Mouse (Mus musculus) midbrain, embryonic 11.5 days (tissue): ENCODE data around the gene Zdhhc20. TPM values are rescaled to one million over a fixed set of nuclear protein-coding genes. Genes with fewer than 3 reads are reported as not detected.
"Not testable (repeated sequence)": the region's sequence is repeated elsewhere in the genome, so short reads cannot be mapped to it uniquely, and the experiment has no call there.

Experiments
- ATAC-seq: fragments of 200-750 bp; cut with Nextera tagmentation; 2 replicates; pipeline ENCODE4 v1.8.0; 2017; ENCODE audit warnings: moderate TSS enrichment, moderate library complexity; ENCODE audit not compliant: low FRiP score
- DNase-seq: peaks from one replicate; pipeline ENCODE4 v3.0.0; 2015; ENCODE audit warnings: low spot score; ENCODE audit errors: missing footprints
- H3K27ac ChIP-seq: fragments of 300-500 bp; sonication (generic); 2 replicates; pipeline ENCODE4 v1.5.1; 2014; ENCODE audit warnings: low read depth, low read length
- H3K27me3 ChIP-seq: fragments of 300-500 bp; sonication (generic); 2 replicates; pipeline ENCODE4 v1.6.1; 2014; ENCODE audit warnings: mild to moderate bottlenecking, low read length, moderate library complexity, mixed read lengths; ENCODE audit not compliant: control insufficient read depth, insufficient read depth
- H3K36me3 ChIP-seq: fragments of 300-500 bp; sonication (generic); 2 replicates; pipeline ENCODE4 v1.6.1; 2014; ENCODE audit warnings: mild to moderate bottlenecking, low read length, moderate library complexity, mixed read lengths; ENCODE audit not compliant: control insufficient read depth, insufficient read depth
- H3K4me1 ChIP-seq: fragments of 300-500 bp; sonication (generic); 2 replicates; pipeline ENCODE4 v1.6.1; 2014; ENCODE audit warnings: low read length; ENCODE audit not compliant: control insufficient read depth, insufficient read depth
- H3K4me2 ChIP-seq: fragments of 300-500 bp; sonication (generic); 2 replicates; pipeline ENCODE4 v1.6.1; 2014; ENCODE audit warnings: mild to moderate bottlenecking, moderate library complexity
- H3K4me3 ChIP-seq: fragments of 300-500 bp; sonication (generic); 2 replicates; pipeline ENCODE4 v1.5.1; 2014; ENCODE audit warnings: low read depth, low read length
- H3K9ac ChIP-seq: fragments of 300-500 bp; sonication (generic); 2 replicates; pipeline ENCODE4 v1.6.1; 2014; ENCODE audit warnings: low read length
- H3K9me3 ChIP-seq: fragments of 300-500 bp; sonication (generic); 2 replicates; pipeline ENCODE4 v1.6.1; 2016; ENCODE audit warnings: low read length; ENCODE audit not compliant: control insufficient read depth
- WGBS: fragments of 180-500 bp; shearing (Covaris S2); extraction: QIAGEN DNeasy Blood & Tissue Kit; methylation state at CpG from one replicate; pipeline ENCODE4 v1.1.7; 2014; 5-methylcytosine and 5-hydroxymethylcytosine counted together
- polyA plus RNA-seq: library from polyadenylated mRNA; unstranded; fragments of >200 nt; fragmentation: Nextera tagmentation; extraction: Ambion mirVana; gene quantifications from 2 replicates; pipeline ENCODE4 v1.2.1, GENCODE M21; 2014

Zdhhc20 gene
- polyA plus RNA-seq, 1 experiment from 2014 or later, result 53.6 TPM

- Histone ChIP-seq H3K27ac (no peak overlapping the region), H3K9me3 (no peaks in the 10 kb centered on the region), H3K36me3 (no peaks in the 10 kb centered on the region), H3K4me1 (no peaks in the 10 kb centered on the region), H3K4me3 (no peak overlapping the region), H3K27me3 (no peaks in the 10 kb centered on the region), H3K4me2 (no peak overlapping the region), H3K9ac (no peak overlapping the region)
- 58% methylated on average over 6 of the region's 6 CpGs for WGBS
- DNase-seq (peak; percentile 78), ATAC-seq (no peak)
Observed at GRCm38 (mm10) chr14:57915341-57915740, 25.3 kb upstream of the Zdhhc20 start.

DNA sequence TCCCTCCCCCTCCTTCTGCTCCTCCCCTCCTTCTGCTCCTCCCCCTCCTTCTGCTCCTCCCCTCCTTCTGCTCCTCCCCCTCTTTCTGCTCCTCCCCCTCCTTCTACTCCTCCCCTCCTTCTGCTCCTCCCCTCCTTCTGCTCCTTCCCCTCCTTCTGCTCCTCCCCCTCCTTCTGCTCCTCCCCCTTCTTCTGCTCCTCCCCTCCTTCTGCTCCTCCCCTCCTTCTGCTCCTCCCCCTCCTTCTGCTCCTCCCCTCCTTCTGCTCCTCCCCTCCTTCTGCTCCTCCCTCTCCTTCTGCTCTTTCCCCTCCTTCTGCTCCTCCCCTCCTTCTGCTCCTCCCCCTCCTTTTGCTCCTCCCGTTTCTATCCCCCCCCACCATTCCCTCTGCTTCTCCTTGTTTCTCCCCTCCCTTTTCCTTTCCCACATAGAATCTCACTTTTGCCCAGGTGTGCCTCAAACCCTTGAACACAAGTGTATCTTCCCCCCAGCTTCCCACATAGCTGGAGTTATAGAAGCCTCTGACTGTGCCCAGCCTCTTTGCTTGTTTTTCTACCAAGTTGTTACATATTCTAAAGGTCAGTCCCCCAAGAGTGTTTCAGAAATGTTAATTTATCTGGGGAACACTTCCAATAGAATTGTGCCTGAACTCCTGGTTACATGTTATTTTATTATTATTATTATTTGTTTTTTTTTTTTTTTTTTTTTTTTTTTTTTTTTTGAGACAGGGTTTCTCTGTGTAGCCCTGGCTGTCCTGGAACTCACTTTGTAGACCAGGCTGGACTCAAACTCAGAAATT lies 22.3 kb upstream of the Zdhhc20 start:
- 83% methylated on average over 1 of the region's 1 CpGs for WGBS
- peak; percentile 57 for DNase-seq
- not testable (repeated sequence) for H3K27ac ChIP-seq, H3K4me3 ChIP-seq, H3K4me1 ChIP-seq, H3K9ac ChIP-seq, ATAC-seq, H3K36me3 ChIP-seq, H3K4me2 ChIP-seq, H3K27me3 ChIP-seq, H3K9me3 ChIP-seq

DNA sequence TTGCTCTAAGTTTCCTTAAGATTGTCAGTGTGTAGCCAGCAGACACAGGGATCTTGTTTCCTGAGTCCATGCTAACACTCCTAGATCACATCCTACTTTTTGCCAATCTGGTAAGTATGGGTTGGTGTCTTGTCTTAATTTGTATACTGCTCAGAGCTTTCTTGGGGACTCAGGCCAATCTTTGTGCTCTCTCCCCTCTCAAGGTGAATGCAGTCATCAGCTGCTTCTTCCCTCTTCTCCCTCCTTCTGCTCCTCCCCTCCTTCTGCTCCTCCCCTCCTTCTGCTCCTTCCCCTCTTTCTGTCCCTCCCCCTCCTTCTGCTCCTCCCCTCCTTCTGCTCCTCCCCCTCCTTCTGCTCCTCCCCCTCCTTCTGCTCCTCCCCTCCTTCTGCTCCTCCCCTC lies 21.7 kb upstream of the Zdhhc20 start:
- H3K27me3 ChIP-seq, DNase-seq, H3K9me3 ChIP-seq, H3K9ac ChIP-seq, ATAC-seq, H3K4me2 ChIP-seq, H3K4me3 ChIP-seq, H3K27ac ChIP-seq, H3K36me3 ChIP-seq, H3K4me1 ChIP-seq: not testable (repeated sequence)

GRCm38 (mm10) chr14:57911316-57911715 lies 21.2 kb upstream of the Zdhhc20 start:
- Histone ChIP-seq H3K4me1 (no peaks in the 10 kb centered on the region), H3K27me3 (no peaks in the 10 kb centered on the region), H3K27ac (no peak overlapping the region), H3K36me3 (no peaks in the 10 kb centered on the region), H3K4me3 (no peak overlapping the region), H3K9me3 (no peaks in the 10 kb centered on the region), H3K4me2 (no peak overlapping the region), H3K9ac (no peak overlapping the region)
- 68% methylated on average over 4 of the region's 4 CpGs for WGBS
- DNase-seq (no peak), ATAC-seq (peak; percentile 24; the same call in 1 of the 2 replicates)

DNA sequence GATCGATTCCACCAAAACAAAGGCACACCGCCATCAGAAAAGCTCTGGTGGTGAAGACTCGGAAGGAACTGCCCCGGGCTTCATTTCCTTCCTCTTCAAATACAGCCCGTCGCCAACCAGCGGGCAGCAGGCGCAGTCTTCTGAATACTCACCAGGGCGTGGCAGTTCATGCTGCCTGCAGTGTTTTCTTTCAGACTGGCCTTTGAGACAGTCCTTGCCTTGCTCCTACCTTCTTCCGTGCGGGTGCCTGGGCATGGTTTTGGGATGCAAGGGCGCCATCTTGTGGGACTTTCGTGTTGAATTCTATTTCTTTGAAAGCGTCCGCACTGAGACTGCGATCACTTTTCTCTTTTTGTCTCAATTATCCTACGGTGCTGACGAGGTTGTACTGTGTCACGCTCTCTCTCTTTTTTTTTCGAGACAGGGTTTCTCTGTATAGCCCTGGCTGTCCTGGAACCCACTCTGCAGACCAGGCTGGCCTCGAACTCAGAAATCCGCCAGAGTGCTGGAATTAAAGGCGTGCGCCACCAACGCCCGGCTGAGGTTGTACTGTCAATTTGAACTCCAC lies 20.5 kb upstream of the Zdhhc20 start:
- ATAC-seq (peak; percentile 91), DNase-seq (peak; percentile 99)
- Histone ChIP-seq H3K27ac (no peak overlapping the region), H3K4me2 (peak overlapping the region; percentile 48), H3K36me3 (no peaks in the 10 kb centered on the region), H3K27me3 (no peaks in the 10 kb centered on the region), H3K4me3 (peak overlapping the region; percentile 19; the same call in 1 of the 2 replicates), H3K4me1 (no peaks in the 10 kb centered on the region), H3K9me3 (no peaks in the 10 kb centered on the region), H3K9ac (peak overlapping the region; percentile 54)
- 21% methylated on average over 26 of the region's 26 CpGs for WGBS

DNA sequence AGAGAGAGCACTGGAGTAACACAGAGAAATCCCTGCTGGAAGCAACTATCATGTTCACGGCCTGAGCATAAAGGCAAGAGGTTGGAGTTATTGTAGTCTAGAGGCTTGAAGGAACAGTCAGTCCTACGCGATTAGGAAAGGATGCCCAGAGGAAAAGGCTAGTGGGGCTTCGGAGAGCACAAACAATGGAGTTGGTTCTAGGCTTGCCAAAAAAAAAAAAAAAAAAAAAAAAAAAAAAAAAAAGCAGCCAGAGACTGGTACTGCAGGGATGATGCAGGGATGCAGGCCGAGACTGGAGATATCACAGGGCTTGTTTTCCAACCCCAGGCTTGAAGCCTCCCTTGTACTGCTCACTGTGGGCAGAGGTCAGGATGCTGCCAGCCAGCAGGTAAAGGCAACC lies 19.2 kb upstream of the Zdhhc20 start:
- 82% methylated on average over 5 of the region's 5 CpGs for WGBS
- no peak overlapping the region for H3K9ac ChIP-seq
- ATAC-seq, result no peak

GRCm38 (mm10) chr14:57908431-57908830 lies 18.4 kb upstream of the Zdhhc20 start:
- 63% methylated on average over 2 of the region's 2 CpGs for WGBS
- Histone ChIP-seq H3K27me3 (no peaks in the 10 kb centered on the region), H3K9me3 (no peaks in the 10 kb centered on the region), H3K9ac (no peak overlapping the region), H3K4me2 (no peak overlapping the region), H3K4me1 (no peaks in the 10 kb centered on the region), H3K36me3 (no peaks in the 10 kb centered on the region), H3K27ac (no peak overlapping the region), H3K4me3 (no peak overlapping the region)
- no peak for ATAC-seq
- peak; percentile 66 for DNase-seq

More for the DNA sequence above, 19.2 kb upstream of the Zdhhc20 start:
- H3K9me3 ChIP-seq, result no peaks in the 10 kb centered on the region
- H3K36me3 ChIP-seq, result no peaks in the 10 kb centered on the region
- no peaks in the 10 kb centered on the region for H3K27me3 ChIP-seq
- H3K4me3 ChIP-seq, result no peak overlapping the region
- no peak overlapping the region for H3K4me2 ChIP-seq
- no peaks in the 10 kb centered on the region for H3K4me1 ChIP-seq
- H3K27ac ChIP-seq, result no peak overlapping the region
- DNase-seq, result no peak

DNA sequence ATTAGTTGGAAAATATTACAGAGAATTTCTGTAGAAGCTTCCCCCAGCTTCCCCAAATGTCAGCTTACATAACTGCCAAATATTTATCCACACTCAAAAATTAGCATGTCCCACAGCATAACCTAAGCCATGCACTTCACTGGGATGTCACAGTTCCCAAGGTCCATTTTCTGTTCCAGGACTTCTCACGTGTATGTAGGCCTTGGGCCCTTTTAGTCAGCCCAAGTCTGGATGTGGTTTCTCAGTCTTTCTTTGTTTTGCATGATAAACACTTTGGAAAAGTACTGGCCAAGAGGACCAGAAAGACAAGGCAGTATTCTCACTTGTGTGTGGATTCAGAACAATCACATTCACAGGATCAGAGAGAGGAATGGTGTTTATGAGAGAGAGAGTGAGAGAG lies 11.9 kb upstream of the Zdhhc20 start:
- H3K9me3 ChIP-seq, result no peaks in the 10 kb centered on the region
- no peaks in the 10 kb centered on the region for H3K27me3 ChIP-seq
- 70% methylated on average over 1 of the region's 1 CpGs for WGBS
- H3K4me1 ChIP-seq, result no peaks in the 10 kb centered on the region
- no peak overlapping the region for H3K4me2 ChIP-seq
- H3K27ac ChIP-seq, result no peak overlapping the region
- no peak overlapping the region for H3K4me3 ChIP-seq
- DNase-seq, result no peak
- no peak overlapping the region for H3K9ac ChIP-seq
- H3K36me3 ChIP-seq, result no peaks in the 10 kb centered on the region
- ATAC-seq, result no peak

GRCm38 (mm10) chr14:57896882-57897281 lies 6.8 kb upstream of the Zdhhc20 start:
- H3K4me3 ChIP-seq, result no peak overlapping the region
- WGBS, result 98% methylated on average over 12 of the region's 12 CpGs
- DNase-seq (no peak), ATAC-seq (no peak)
- no peaks in the 10 kb centered on the region for H3K9me3 ChIP-seq
- no peak overlapping the region for H3K27ac ChIP-seq
- H3K9ac ChIP-seq, result no peak overlapping the region
- no peak overlapping the region for H3K4me2 ChIP-seq
- H3K27me3 ChIP-seq, result no peaks in the 10 kb centered on the region
- no peaks in the 10 kb centered on the region for H3K4me1 ChIP-seq
- no peaks in the 10 kb centered on the region for H3K36me3 ChIP-seq
